Mouse (Mus musculus): ENCODE results near the gene Kcnip1. TPM values are rescaled to one million over a fixed set of nuclear protein-coding genes. Genes with fewer than 3 reads are reported as not detected.

Gene Kcnip1
- polyA plus RNA-seq, 1 experiment from 2014 or later, result 3.5 TPM

DNA sequence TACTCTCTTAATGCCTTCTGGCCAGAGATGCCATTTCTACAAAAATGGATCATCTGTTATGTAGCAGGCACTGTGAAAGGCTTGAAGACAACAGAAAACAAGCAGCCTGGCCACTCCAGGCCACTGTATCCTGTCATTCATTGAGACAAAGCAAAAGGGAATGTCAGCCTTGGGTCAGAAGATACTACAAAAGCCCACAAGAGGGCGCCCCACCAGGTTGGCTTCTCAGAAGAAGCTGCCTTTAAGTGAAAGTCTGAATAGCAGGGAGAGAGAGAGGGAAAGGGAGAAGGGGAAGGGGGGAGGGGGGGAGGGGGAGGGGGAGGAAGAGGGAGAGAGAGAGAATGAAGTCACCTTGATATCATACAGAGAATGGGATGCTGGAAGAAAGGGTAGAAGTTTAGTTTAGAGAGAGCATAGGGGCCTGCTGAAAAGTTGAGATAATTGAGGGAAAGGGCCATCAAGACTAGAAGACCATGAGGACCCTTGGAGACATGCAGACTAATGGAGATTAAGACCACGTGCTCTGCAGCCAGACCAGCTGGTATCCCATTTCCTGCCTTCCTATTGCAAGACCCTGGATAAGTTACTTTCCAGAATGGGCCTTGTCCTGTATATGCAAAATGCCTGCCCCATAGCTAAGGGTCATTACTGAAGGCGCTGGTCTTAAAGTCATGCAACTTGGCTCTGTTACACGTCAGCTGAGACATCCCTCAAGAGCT lies 48.7 kb downstream of the Kcnip1 start:
- 60% methylated on average over 4 of the region's 4 CpGs for WGBS
- H3K4me3 ChIP-seq (ENCODE audit: low read depth, low read length), result no peak overlapping the region
- H3K36me3 ChIP-seq (replicated peaks; ENCODE audit: control insufficient read depth, insufficient read depth, low read depth, low read length), result no peaks in the 10 kb centered on the region
- no peak overlapping the region for H3K4me2 ChIP-seq (ENCODE audit: low read depth, low read length)
- no peaks in the 10 kb centered on the region for H3K9me3 ChIP-seq (replicated peaks; ENCODE audit: control insufficient read depth, low read length)
- H3K9ac ChIP-seq (replicated peaks; ENCODE audit: low read length), result no peak overlapping the region
- no peaks in the 10 kb centered on the region for H3K27me3 ChIP-seq (ENCODE audit: control insufficient read depth, insufficient read depth, low read length)
- ATAC-seq (replicated peaks; ENCODE audit: insufficient number of reproducible peaks, low FRiP score, low TSS enrichment, low read depth) (no peak), DNase-seq (ENCODE audit: low spot score) (peak; percentile 44)
- no peaks in the 10 kb centered on the region for H3K4me1 ChIP-seq (ENCODE audit: control insufficient read depth, insufficient read depth, low read length)
- H3K27ac ChIP-seq (replicated peaks; ENCODE audit: low read depth, low read length), result no peak overlapping the region

- ATAC-seq (replicated peaks; ENCODE audit: insufficient number of reproducible peaks, low FRiP score, low TSS enrichment, low read depth) (no peak), DNase-seq (ENCODE audit: low spot score) (no peak)
- Histone ChIP-seq H3K27ac (replicated peaks; ENCODE audit: low read depth, low read length) (no peak overlapping the region), H3K36me3 (replicated peaks; ENCODE audit: control insufficient read depth, insufficient read depth, low read depth, low read length) (no peaks in the 10 kb centered on the region), H3K9ac (replicated peaks; ENCODE audit: low read length) (no peak overlapping the region), H3K27me3 (ENCODE audit: control insufficient read depth, insufficient read depth, low read length) (no peaks in the 10 kb centered on the region), H3K4me3 (ENCODE audit: low read depth, low read length) (no peak overlapping the region), H3K9me3 (replicated peaks; ENCODE audit: control insufficient read depth, low read length) (no peaks in the 10 kb centered on the region), H3K4me2 (ENCODE audit: low read depth, low read length) (no peak overlapping the region), H3K4me1 (ENCODE audit: control insufficient read depth, insufficient read depth, low read length) (no peaks in the 10 kb centered on the region)
- 81% methylated on average over 1 of the region's 1 CpGs for WGBS
Observed at GRCm38 (mm10) chr11:33943565-33943964, 49.4 kb downstream of the Kcnip1 start.

- 84% methylated on average over 4 of the region's 4 CpGs for WGBS
- ATAC-seq (replicated peaks; ENCODE audit: insufficient number of reproducible peaks, low FRiP score, low TSS enrichment, low read depth), result no peak
- Histone ChIP-seq H3K9ac (replicated peaks; ENCODE audit: low read length) (no peak overlapping the region), H3K27ac (replicated peaks; ENCODE audit: low read depth, low read length) (no peak overlapping the region), H3K9me3 (replicated peaks; ENCODE audit: control insufficient read depth, low read length) (no peaks in the 10 kb centered on the region), H3K4me1 (ENCODE audit: control insufficient read depth, insufficient read depth, low read length) (no peaks in the 10 kb centered on the region), H3K27me3 (ENCODE audit: control insufficient read depth, insufficient read depth, low read length) (no peaks in the 10 kb centered on the region), H3K4me2 (ENCODE audit: low read depth, low read length) (no peak overlapping the region), H3K4me3 (ENCODE audit: low read depth, low read length) (no peak overlapping the region), H3K36me3 (replicated peaks; ENCODE audit: control insufficient read depth, insufficient read depth, low read depth, low read length) (no peaks in the 10 kb centered on the region)
- no peak for DNase-seq (ENCODE audit: low spot score)
Observed at GRCm38 (mm10) chr11:33939456-33940113, 53.4 kb downstream of the Kcnip1 start.

GRCm38 (mm10) chr11:33938561-33939274 lies 54.2 kb downstream of the Kcnip1 start:
- Histone ChIP-seq H3K9ac (replicated peaks; ENCODE audit: low read length) (no peak overlapping the region), H3K9me3 (replicated peaks; ENCODE audit: control insufficient read depth, low read length) (no peaks in the 10 kb centered on the region), H3K4me1 (ENCODE audit: control insufficient read depth, insufficient read depth, low read length) (no peaks in the 10 kb centered on the region), H3K4me2 (ENCODE audit: low read depth, low read length) (no peak overlapping the region), H3K27ac (replicated peaks; ENCODE audit: low read depth, low read length) (no peak overlapping the region), H3K27me3 (ENCODE audit: control insufficient read depth, insufficient read depth, low read length) (no peaks in the 10 kb centered on the region), H3K4me3 (ENCODE audit: low read depth, low read length) (no peak overlapping the region), H3K36me3 (replicated peaks; ENCODE audit: control insufficient read depth, insufficient read depth, low read depth, low read length) (no peaks in the 10 kb centered on the region)
- WGBS, result 42% methylated on average over 7 of the region's 7 CpGs
- DNase-seq (ENCODE audit: low spot score) (no peak), ATAC-seq (replicated peaks; ENCODE audit: insufficient number of reproducible peaks, low FRiP score, low TSS enrichment, low read depth) (no peak)

GRCm38 (mm10) chr11:33937641-33938040 lies 55.3 kb downstream of the Kcnip1 start:
- H3K27ac ChIP-seq (replicated peaks; ENCODE audit: low read depth, low read length), result no peak overlapping the region
- no peaks in the 10 kb centered on the region for H3K9me3 ChIP-seq (replicated peaks; ENCODE audit: control insufficient read depth, low read length)
- no peaks in the 10 kb centered on the region for H3K36me3 ChIP-seq (replicated peaks; ENCODE audit: control insufficient read depth, insufficient read depth, low read depth, low read length)
- H3K4me2 ChIP-seq (ENCODE audit: low read depth, low read length), result no peak overlapping the region
- no peak overlapping the region for H3K4me3 ChIP-seq (ENCODE audit: low read depth, low read length)
- H3K4me1 ChIP-seq (ENCODE audit: control insufficient read depth, insufficient read depth, low read length), result no peaks in the 10 kb centered on the region
- ATAC-seq (replicated peaks; ENCODE audit: insufficient number of reproducible peaks, low FRiP score, low TSS enrichment, low read depth), result no peak
- H3K9ac ChIP-seq (replicated peaks; ENCODE audit: low read length), result no peak overlapping the region
- no peaks in the 10 kb centered on the region for H3K27me3 ChIP-seq (ENCODE audit: control insufficient read depth, insufficient read depth, low read length)
- 82% methylated on average over 8 of the region's 8 CpGs for WGBS
- DNase-seq (ENCODE audit: low spot score), result no peak

DNA sequence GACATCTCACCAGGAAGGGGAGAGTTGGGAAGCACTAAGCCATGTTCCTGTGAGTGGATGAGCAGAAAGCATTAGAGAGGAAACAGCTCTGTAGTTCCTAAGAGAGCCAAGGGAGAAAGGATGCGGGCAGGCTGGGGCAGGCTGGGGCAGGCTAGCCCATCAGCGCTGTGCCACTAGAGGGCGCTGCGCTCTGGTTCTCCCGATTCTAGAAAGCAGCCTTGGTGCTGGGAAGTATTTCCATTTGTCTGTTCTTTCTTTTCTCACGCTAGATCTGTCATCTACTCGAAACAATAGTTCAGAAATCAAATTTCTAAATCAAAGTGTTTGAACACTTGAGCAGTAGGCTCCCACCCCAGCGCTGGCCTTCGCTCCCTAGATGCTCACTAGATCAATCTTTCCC lies 58.7 kb downstream of the Kcnip1 start:
- H3K27ac ChIP-seq (replicated peaks; ENCODE audit: low read depth, low read length), result no peak overlapping the region
- no peaks in the 10 kb centered on the region for H3K4me1 ChIP-seq (ENCODE audit: control insufficient read depth, insufficient read depth, low read length)
- WGBS, result 50% methylated on average over 9 of the region's 9 CpGs
- DNase-seq (ENCODE audit: low spot score) (no peak), ATAC-seq (replicated peaks; ENCODE audit: insufficient number of reproducible peaks, low FRiP score, low TSS enrichment, low read depth) (no peak)
- no peak overlapping the region for H3K9ac ChIP-seq (replicated peaks; ENCODE audit: low read length)
- H3K36me3 ChIP-seq (replicated peaks; ENCODE audit: control insufficient read depth, insufficient read depth, low read depth, low read length), result no peaks in the 10 kb centered on the region
- H3K27me3 ChIP-seq (ENCODE audit: control insufficient read depth, insufficient read depth, low read length), result no peaks in the 10 kb centered on the region
- H3K9me3 ChIP-seq (replicated peaks; ENCODE audit: control insufficient read depth, low read length), result no peaks in the 10 kb centered on the region
- H3K4me2 ChIP-seq (ENCODE audit: low read depth, low read length), result no peak overlapping the region
- no peak overlapping the region for H3K4me3 ChIP-seq (ENCODE audit: low read depth, low read length)

DNA sequence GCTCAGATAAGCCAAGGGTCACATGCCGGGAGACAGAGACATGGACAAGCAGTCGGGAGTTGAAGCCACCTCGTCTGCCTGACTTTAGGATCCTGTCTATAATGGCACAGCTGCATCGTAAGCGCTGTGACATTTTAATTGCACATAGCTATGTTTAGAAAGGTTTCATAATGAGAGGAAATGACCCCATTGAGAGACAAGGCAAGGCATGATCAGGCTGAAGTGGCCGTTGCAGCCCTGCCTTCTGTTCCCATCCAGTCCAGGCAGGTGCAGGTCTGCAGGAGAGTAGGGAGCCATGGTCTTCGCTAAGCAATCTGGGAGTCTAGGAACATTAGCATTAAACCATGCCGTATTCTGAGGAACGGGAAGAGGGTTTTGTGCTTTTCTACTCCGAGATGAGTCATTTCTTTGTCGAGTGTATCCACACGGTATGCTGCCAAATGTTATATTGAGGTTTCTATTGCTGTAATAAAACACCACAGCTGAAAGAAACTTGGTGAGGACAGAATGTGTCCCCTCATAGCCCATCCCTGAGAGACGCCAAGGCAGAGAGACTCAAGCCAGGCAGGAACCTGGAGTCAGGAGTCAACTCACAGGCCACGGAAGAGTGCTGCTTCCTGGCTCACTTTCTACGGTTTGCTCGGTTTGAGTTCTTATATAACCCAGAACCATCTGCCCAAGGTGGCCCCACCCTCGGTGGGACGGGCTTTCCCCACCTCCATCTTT lies 60.4 kb downstream of the Kcnip1 start:
- 69% methylated on average over 18 of the region's 18 CpGs for WGBS
- H3K27me3 ChIP-seq (ENCODE audit: control insufficient read depth, insufficient read depth, low read length), result no peaks in the 10 kb centered on the region
- no peaks in the 10 kb centered on the region for H3K36me3 ChIP-seq (replicated peaks; ENCODE audit: control insufficient read depth, insufficient read depth, low read depth, low read length)
- H3K4me1 ChIP-seq (ENCODE audit: control insufficient read depth, insufficient read depth, low read length), result no peaks in the 10 kb centered on the region
- H3K9ac ChIP-seq (replicated peaks; ENCODE audit: low read length), result no peak overlapping the region
- no peak for DNase-seq (ENCODE audit: low spot score)
- no peak overlapping the region for H3K4me2 ChIP-seq (ENCODE audit: low read depth, low read length)
- no peaks in the 10 kb centered on the region for H3K9me3 ChIP-seq (replicated peaks; ENCODE audit: control insufficient read depth, low read length)
- no peak overlapping the region for H3K4me3 ChIP-seq (ENCODE audit: low read depth, low read length)
- no peak overlapping the region for H3K27ac ChIP-seq (replicated peaks; ENCODE audit: low read depth, low read length)
- no peak for ATAC-seq (replicated peaks; ENCODE audit: insufficient number of reproducible peaks, low FRiP score, low TSS enrichment, low read depth)

Data from embryonic facial prominence, embryonic 11.5 days (tissue).